Mouse (Mus musculus) hindbrain, embryonic 16.5 days (tissue): ENCODE data around the gene Fam124a. TPM values are rescaled to one million over a fixed set of nuclear protein-coding genes. Genes with fewer than 3 reads are reported as not detected.

ENCODE experiments used
- ATAC-seq: fragments of 200-750 bp; cut with Nextera tagmentation; 2 replicates; pipeline ENCODE4 v1.8.0; 2017; ENCODE audit warnings: moderate TSS enrichment, moderate library complexity
- H3K27ac ChIP-seq: fragments of 300-500 bp; sonication (generic); 2 replicates; pipeline ENCODE4 v1.5.1; 2014; ENCODE audit warnings: low read depth, mild to moderate bottlenecking, control low read depth, low read length, moderate library complexity
- H3K27me3 ChIP-seq: fragments of 300-500 bp; sonication (generic); replicated peaks from 2 replicates; pipeline ENCODE4 v1.6.1; 2014; ENCODE audit warnings: low read length; ENCODE audit not compliant: control insufficient read depth, insufficient read depth
- H3K36me3 ChIP-seq: fragments of 300-500 bp; sonication (generic); 2 replicates; pipeline ENCODE4 v1.6.1; 2014; ENCODE audit warnings: mild to moderate bottlenecking, low read length, moderate library complexity, mixed read lengths; ENCODE audit not compliant: control insufficient read depth, insufficient read depth
- H3K4me1 ChIP-seq: fragments of 300-500 bp; sonication (generic); 2 replicates; pipeline ENCODE4 v1.6.1; 2014; ENCODE audit warnings: low read depth, low read length; ENCODE audit not compliant: control insufficient read depth, insufficient read depth
- H3K4me2 ChIP-seq: fragments of 300-500 bp; sonication (generic); 2 replicates; pipeline ENCODE4 v1.6.1; 2014; ENCODE audit warnings: mild to moderate bottlenecking, low read length, control low read depth, moderate library complexity
- H3K4me3 ChIP-seq: fragments of 300-500 bp; sonication (generic); 2 replicates; pipeline ENCODE4 v1.5.1; 2014; ENCODE audit warnings: mild to moderate bottlenecking, low read length, control low read depth, moderate library complexity
- H3K9ac ChIP-seq: fragments of 300-500 bp; sonication (generic); 2 replicates; pipeline ENCODE4 v1.6.1; 2014; ENCODE audit warnings: low read depth, mild to moderate bottlenecking, control low read depth, low read length, moderate library complexity
- H3K9me3 ChIP-seq: fragments of 300-500 bp; sonication (generic); 2 replicates; pipeline ENCODE4 v1.6.1; 2014; ENCODE audit warnings: mild to moderate bottlenecking, low read length, moderate library complexity; ENCODE audit not compliant: control insufficient read depth
- WGBS: fragments of 180-500 bp; shearing (Covaris S2); extraction: QIAGEN DNeasy Blood & Tissue Kit; methylation state at CpG from one replicate; pipeline ENCODE4 v1.1.7; 2014; 5-methylcytosine and 5-hydroxymethylcytosine counted together
- polyA plus RNA-seq: library from polyadenylated mRNA; unstranded; fragments of >200 nt; fragmentation: Nextera tagmentation; extraction: Ambion mirVana; gene quantifications from 2 replicates; pipeline ENCODE4 v1.2.1, GENCODE M21; 2015

The Fam124a gene
- polyA plus RNA-seq, 1 experiment from 2014 or later = 59.1 TPM

- ATAC-seq = no peak
- Histone ChIP-seq H3K9me3 (no peaks in the 10 kb centered on the region), H3K27me3 (no peaks in the 10 kb centered on the region), H3K27ac (no peak overlapping the region), H3K36me3 (0 out of 2 replicates have a peak, but pooled peaks cover 2% of the 10 kb centered on the region), H3K4me2 (no peak overlapping the region), H3K9ac (no peak overlapping the region), H3K4me1 (no peaks in the 10 kb centered on the region), H3K4me3 (no peak overlapping the region)
- WGBS = 90% methylated on average over 5 of the region's 5 CpGs
These were observed 13.9 kb downstream of the Fam124a start for GRCm38 (mm10) chr14:62569463-62569862.

DNA sequence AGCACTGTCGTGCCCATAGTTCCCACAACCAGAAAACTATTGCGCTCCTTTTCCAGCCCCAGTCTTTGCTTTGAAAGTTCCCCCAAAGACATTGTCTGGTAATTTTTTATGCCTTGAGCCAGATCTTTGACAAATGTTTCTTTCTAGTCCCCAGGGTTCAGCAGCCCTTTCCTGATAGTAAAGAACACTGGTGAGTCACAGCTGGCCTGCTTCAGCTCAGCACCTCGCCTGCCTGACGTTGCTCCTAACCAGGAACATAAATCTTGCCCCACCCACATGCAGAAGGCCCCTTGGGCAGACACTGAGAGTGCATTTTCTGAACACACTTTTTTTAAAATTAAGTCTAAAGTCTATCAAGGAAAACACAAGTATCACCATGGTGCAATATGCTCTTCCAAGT, 14.8 kb downstream of the Fam124a start:
- Histone ChIP-seq H3K4me3 (no peak overlapping the region), H3K36me3 (0 out of 2 replicates have a peak, but pooled peaks cover 2% of the 10 kb centered on the region), H3K9ac (no peak overlapping the region), H3K9me3 (no peaks in the 10 kb centered on the region), H3K27me3 (no peaks in the 10 kb centered on the region), H3K27ac (no peak overlapping the region), H3K4me1 (no peaks in the 10 kb centered on the region), H3K4me2 (no peak overlapping the region)
- WGBS = 59% methylated on average over 4 of the region's 4 CpGs
- no peak for ATAC-seq

- Histone ChIP-seq H3K4me2 (no peak overlapping the region), H3K36me3 (0 out of 2 replicates have a peak, but pooled peaks cover 2% of the 10 kb centered on the region), H3K4me1 (no peaks in the 10 kb centered on the region), H3K9ac (no peak overlapping the region), H3K9me3 (no peaks in the 10 kb centered on the region), H3K4me3 (no peak overlapping the region), H3K27me3 (no peaks in the 10 kb centered on the region), H3K27ac (no peak overlapping the region)
- ATAC-seq = no peak
- 3% methylated on average over 2 of the region's 3 CpGs for WGBS
These were observed 17.9 kb downstream of the Fam124a start for GRCm38 (mm10) chr14:62573454-62573853.

GRCm38 (mm10) chr14:62574906-62575305, 19.4 kb downstream of the Fam124a start:
- H3K36me3 ChIP-seq = no peaks in the 10 kb centered on the region
- 50% methylated on average over 6 of the region's 6 CpGs for WGBS
- no peak overlapping the region for H3K4me2 ChIP-seq
- H3K4me3 ChIP-seq = no peak overlapping the region
- H3K9ac ChIP-seq = no peak overlapping the region
- no peak for ATAC-seq
- H3K4me1 ChIP-seq = no peaks in the 10 kb centered on the region
- H3K27ac ChIP-seq = no peak overlapping the region
- H3K9me3 ChIP-seq = no peaks in the 10 kb centered on the region
- H3K27me3 ChIP-seq = no peaks in the 10 kb centered on the region

DNA sequence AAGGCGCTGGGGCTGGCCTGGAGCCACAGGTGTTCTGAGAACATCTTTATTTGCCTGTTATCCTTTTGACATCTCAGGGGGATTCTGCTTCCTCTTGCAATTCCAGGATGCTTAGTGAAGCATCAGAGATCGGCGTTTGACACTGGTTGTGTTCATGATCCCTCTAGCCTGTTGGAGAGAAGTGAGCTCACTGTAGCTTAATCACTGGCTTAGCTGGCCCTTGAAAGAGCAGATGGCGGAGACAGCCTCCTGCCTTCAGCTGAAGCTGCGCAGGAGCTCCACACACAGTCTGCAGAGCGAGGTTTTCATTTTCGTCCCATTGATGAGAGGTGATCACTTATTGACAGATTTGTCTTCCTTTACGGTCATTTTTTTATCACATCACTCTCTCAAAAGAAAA, 20.3 kb downstream of the Fam124a start:
- H3K4me3 ChIP-seq = no peak overlapping the region
- no peak overlapping the region for H3K4me2 ChIP-seq
- ATAC-seq = no peak
- H3K4me1 ChIP-seq = no peaks in the 10 kb centered on the region
- no peak overlapping the region for H3K9ac ChIP-seq
- no peaks in the 10 kb centered on the region for H3K9me3 ChIP-seq
- no peak overlapping the region for H3K27ac ChIP-seq
- H3K27me3 ChIP-seq = no peaks in the 10 kb centered on the region
- no peaks in the 10 kb centered on the region for H3K36me3 ChIP-seq
- WGBS = 68% methylated on average over 8 of the region's 8 CpGs

DNA sequence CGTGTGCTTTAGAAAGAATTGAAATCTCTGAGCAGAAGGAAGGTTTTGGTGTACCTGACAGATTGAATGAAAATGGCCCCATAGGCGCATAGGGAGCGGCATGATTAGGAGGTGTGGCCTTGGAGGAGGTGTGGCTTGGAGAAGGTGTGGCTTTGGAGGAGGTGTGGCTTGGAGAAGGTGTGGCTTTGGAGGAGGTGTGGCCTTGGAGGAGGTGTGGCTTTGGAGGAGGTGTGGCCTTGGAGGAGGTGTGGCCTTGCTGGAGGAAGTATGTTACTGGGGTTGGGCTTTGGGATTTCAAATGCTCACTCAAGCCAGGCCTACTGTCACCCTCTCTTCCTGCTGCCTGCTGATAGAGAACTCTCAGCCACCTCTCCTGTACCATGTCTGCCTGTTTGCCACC, 25.4 kb downstream of the Fam124a start:
- WGBS = 85% methylated on average over 3 of the region's 3 CpGs
- H3K27me3 ChIP-seq = no peaks in the 10 kb centered on the region
- H3K36me3 ChIP-seq = no peaks in the 10 kb centered on the region
- no peak overlapping the region for H3K9ac ChIP-seq
- no peak overlapping the region for H3K4me2 ChIP-seq
- no peak overlapping the region for H3K4me3 ChIP-seq
- H3K9me3 ChIP-seq = no peaks in the 10 kb centered on the region
- no peak overlapping the region for H3K27ac ChIP-seq
- no peak for ATAC-seq
- H3K4me1 ChIP-seq = peaks cover 12% of the 10 kb centered on the region

GRCm38 (mm10) chr14:62581768-62582167, 26.2 kb downstream of the Fam124a start:
- no peak for ATAC-seq

DNA sequence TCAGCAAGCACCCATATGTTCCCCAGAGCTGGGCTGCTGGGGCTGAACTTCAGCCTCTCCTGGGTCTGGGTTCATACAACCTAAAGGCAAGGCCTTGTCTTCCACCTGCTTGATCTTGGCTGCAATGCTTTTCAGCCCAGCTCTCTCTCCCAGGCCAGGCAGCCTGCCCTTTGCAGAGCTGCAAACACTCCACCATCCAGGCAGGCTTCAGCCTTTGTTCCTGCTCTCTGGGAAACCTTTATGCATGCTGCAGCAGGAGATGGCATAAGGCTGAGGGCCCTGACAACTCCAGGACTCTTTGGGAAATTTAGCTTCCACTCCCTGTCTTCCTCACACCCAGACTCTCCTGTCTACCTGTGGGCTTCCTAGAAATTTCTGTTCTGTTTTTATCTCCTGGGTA, 29.1 kb downstream of the Fam124a start:
- Histone ChIP-seq H3K9ac (no peak overlapping the region), H3K9me3 (no peaks in the 10 kb centered on the region), H3K4me3 (no peak overlapping the region), H3K27me3 (no peaks in the 10 kb centered on the region), H3K36me3 (0 out of 2 replicates have a peak, but pooled peaks cover 2% of the 10 kb centered on the region), H3K27ac (peak overlapping the region; percentile 69), H3K4me1 (peaks cover 12% of the 10 kb centered on the region), H3K4me2 (no peak overlapping the region)
- ATAC-seq = no peak

More at GRCm38 (mm10) chr14:62581768-62582167, 26.2 kb downstream of the Fam124a start:
- Histone ChIP-seq H3K4me3 (no peak overlapping the region), H3K9me3 (no peaks in the 10 kb centered on the region), H3K4me1 (peaks cover 12% of the 10 kb centered on the region), H3K27ac (peak overlapping the region; percentile 25; the same call in 1 of the 2 replicates), H3K9ac (no peak overlapping the region), H3K36me3 (no peaks in the 10 kb centered on the region), H3K4me2 (no peak overlapping the region), H3K27me3 (no peaks in the 10 kb centered on the region)
- WGBS = 28% methylated on average over 9 of the region's 9 CpGs

GRCm38 (mm10) chr14:62585338-62585737, 29.8 kb downstream of the Fam124a start:
- H3K9ac ChIP-seq = no peak overlapping the region
- H3K27me3 ChIP-seq = no peaks in the 10 kb centered on the region
- ATAC-seq = peak; percentile 87
- no peak overlapping the region for H3K4me3 ChIP-seq
- no peak overlapping the region for H3K4me2 ChIP-seq
- no peaks in the 10 kb centered on the region for H3K9me3 ChIP-seq
- peaks cover 12% of the 10 kb centered on the region for H3K4me1 ChIP-seq
- 7% methylated on average over 3 of the region's 3 CpGs for WGBS
- 0 out of 2 replicates have a peak, but pooled peaks cover 2% of the 10 kb centered on the region for H3K36me3 ChIP-seq
- peak overlapping the region; percentile 69 for H3K27ac ChIP-seq

GRCm38 (mm10) chr14:62600109-62600522, 44.6 kb downstream of the Fam124a start:
- peaks cover 2% of the 10 kb centered on the region for H3K4me1 ChIP-seq
- 27% methylated on average over 6 of the region's 6 CpGs for WGBS
- no peak overlapping the region for H3K4me3 ChIP-seq
- H3K36me3 ChIP-seq = no peaks in the 10 kb centered on the region
- no peak overlapping the region for H3K9ac ChIP-seq
- no peaks in the 10 kb centered on the region for H3K9me3 ChIP-seq
- H3K4me2 ChIP-seq = no peak overlapping the region
- no peak overlapping the region for H3K27ac ChIP-seq
- no peaks in the 10 kb centered on the region for H3K27me3 ChIP-seq
- peak; percentile 55 for ATAC-seq
